Mouse (Mus musculus) c-Kit-positive CD71-positive TER-119-negative erythroid progenitor cells, embryonic 14.5 days (primary cell): Measurements from ENCODE around the gene Fam83d.
A peak's percentile ranks its signal among the peaks of the same experiment; 100 is the strongest.

Experiments used
- DNase-seq: peaks from one replicate; pipeline ENCODE4 v3.0.0-alpha.2; 2013; ENCODE audit warnings: low read depth

Fam83d gene

GRCm38 (mm10) chr2:158745049-158745482, 22.8 kb upstream of the Fam83d start:
- no peak for DNase-seq

GRCm38 (mm10) chr2:158746164-158746563, 21.7 kb upstream of the Fam83d start:
- DNase-seq = no peak

GRCm38 (mm10) chr2:158749366-158749765, 18.5 kb upstream of the Fam83d start:
- DNase-seq = no peak

GRCm38 (mm10) chr2:158760231-158760630, 7.7 kb upstream of the Fam83d start:
- DNase-seq = no peak

- no peak for DNase-seq
Observed at GRCm38 (mm10) chr2:158762339-158762738, 5.6 kb upstream of the Fam83d start.

GRCm38 (mm10) chr2:158768350-158768749, 457 bp downstream of the Fam83d start:
- DNase-seq = peak; percentile 50

- DNase-seq = peak; percentile 56
Observed at GRCm38 (mm10) chr2:158768771-158769170, 878 bp downstream of the Fam83d start.

GRCm38 (mm10) chr2:158770126-158770757, 2.3 kb downstream of the Fam83d start:
- DNase-seq = no peak

GRCm38 (mm10) chr2:158771066-158771763, 3.3 kb downstream of the Fam83d start:
- DNase-seq = no peak

GRCm38 (mm10) chr2:158772808-158773207, 4.9 kb downstream of the Fam83d start:
- DNase-seq = no peak

GRCm38 (mm10) chr2:158774886-158775285, 7.0 kb downstream of the Fam83d start:
- no peak for DNase-seq

- DNase-seq = no peak
Observed at GRCm38 (mm10) chr2:158776716-158777115, 8.8 kb downstream of the Fam83d start.

GRCm38 (mm10) chr2:158777490-158777889, 9.6 kb downstream of the Fam83d start:
- DNase-seq = no peak

GRCm38 (mm10) chr2:158778349-158778748, 10.5 kb downstream of the Fam83d start:
- no peak for DNase-seq

GRCm38 (mm10) chr2:158781126-158781525, 13.2 kb downstream of the Fam83d start:
- DNase-seq = no peak

GRCm38 (mm10) chr2:158786927-158787795, 19.3 kb downstream of the Fam83d start:
- DNase-seq = no peak

- DNase-seq = peak; percentile 95
Observed at GRCm38 (mm10) chr2:158794494-158795004, 26.7 kb downstream of the Fam83d start, which contains the start of gene Dhx35. Gene Dhx35, plus strand, starts transcription at chr2:158794807.

GRCm38 (mm10) chr2:158795043-158795442, 27.1 kb downstream of the Fam83d start:
- no peak for DNase-seq

GRCm38 (mm10) chr2:158795875-158796274, 28.0 kb downstream of the Fam83d start:
- DNase-seq = no peak

- no peak for DNase-seq
Observed at GRCm38 (mm10) chr2:158799328-158799727, 31.4 kb downstream of the Fam83d start.

- DNase-seq = no peak
Observed at GRCm38 (mm10) chr2:158800788-158801187, 32.9 kb downstream of the Fam83d start.

- DNase-seq = no peak
Observed at GRCm38 (mm10) chr2:158803575-158803974, 35.7 kb downstream of the Fam83d start.
